Mouse (Mus musculus) embryonic fibroblast, embryonic 13.5 days (primary cell): Measurements from ENCODE around the gene Pex16.

Experiments used
- CTCF ChIP-seq: IDR thresholded peaks from 2 replicates; pipeline ENCODE4 v1.5.1; 2011; ENCODE audit warnings: mild to moderate bottlenecking, control low read depth, low read length, moderate library complexity, borderline replicate concordance; ENCODE audit not compliant: insufficient read depth
- POLR2A ChIP-seq: IDR thresholded peaks from 2 replicates; pipeline ENCODE4 v1.6.1; 2011; ENCODE audit warnings: low read depth, mild to moderate bottlenecking, control low read depth, low read length, moderate library complexity

DNA sequence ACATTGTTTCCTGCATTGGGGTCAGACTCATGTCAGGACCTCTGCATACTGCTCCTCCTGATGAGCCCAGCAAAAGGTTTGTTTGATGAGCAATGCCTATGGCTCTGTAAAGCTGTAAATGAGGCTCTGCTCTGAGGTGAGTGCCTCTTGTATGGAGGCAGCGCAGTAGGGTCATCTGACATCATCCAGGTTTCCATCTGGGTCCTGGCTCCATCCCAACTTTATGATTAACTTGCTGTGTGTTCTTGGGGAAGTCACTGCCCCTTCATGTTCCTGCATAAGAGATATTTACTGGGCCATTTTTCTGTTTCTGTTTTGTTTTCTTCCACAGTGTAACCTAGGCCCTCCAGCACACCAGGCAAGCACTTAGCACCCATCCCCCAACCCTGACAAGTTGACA is 23.0 kb downstream of the Pex16 start:
- TF ChIP-seq CTCF, result no peak
- TF ChIP-seq POLR2A, result no peak
